In genomic region chr19:34990443-34990842, GRCm38 (mm10) we compare ENCODE assay signal across 21 mouse cellular contexts.
DNase-seq lines count a peak whose midpoint lies in the region; ATAC-seq lines count a peak whose summit lies in the region.
"Had no signal": no experiment of that assay in that cellular context is flagged by ENCODE, and none has a peak within 500 bp of the region (broad histone marks: within the 10 kb centered on the region; RNA-seq: fewer than 3 reads in every experiment).

No protein-coding gene starts in this region.

- no peak overlapping the region for H3K4me3 ChIP-seq in forebrain, embryonic 13.5 days
- no peak overlapping the region for H3K4me3 ChIP-seq in forebrain, embryonic 10.5 days
- H3K4me3 ChIP-seq: gastrocnemius, adult 2 months; limb, embryonic 12.5 days; neural tube, embryonic 15.5 days had no signal

- H3K27ac ChIP-seq in forebrain, embryonic 13.5 days: no peak overlapping the region
- H3K27ac ChIP-seq in forebrain, embryonic 10.5 days: no peak overlapping the region
- H3K27ac ChIP-seq: gastrocnemius, adult 2 months; kidney, postnatal 0 days; limb, embryonic 12.5 days; neural tube, embryonic 15.5 days had no signal

- no peaks in the 10 kb centered on the region for H3K4me1 ChIP-seq in forebrain, embryonic 13.5 days
- H3K4me1 ChIP-seq in forebrain, embryonic 10.5 days: no peaks in the 10 kb centered on the region
- H3K4me1 ChIP-seq: limb, embryonic 12.5 days; neural tube, embryonic 15.5 days had no signal

- no peaks in the 10 kb centered on the region for H3K9me3 ChIP-seq in forebrain, embryonic 13.5 days (replicated peaks)
- H3K9me3 ChIP-seq in forebrain, embryonic 10.5 days: no peaks in the 10 kb centered on the region
- H3K9me3 ChIP-seq: limb, embryonic 12.5 days; neural tube, embryonic 15.5 days had no signal

- no peak for DNase-seq in forebrain, embryonic 10.5 days (ENCODE audit: extremely low spot score, low spot score)
- peak; percentile 37 for DNase-seq in layer of hippocampus, adult 11-12 months (ENCODE audit: low spot score)
- DNase-seq in layer of hippocampus, postnatal 25 days (ENCODE audit: extremely low spot score in 1 of 2, low spot score in 1 of 2): no peak
- DNase-seq in NIH3T3 (ENCODE audit: low read depth): peak; percentile 49
- peak; percentile 5 to 31 for DNase-seq in layer of hippocampus, adult 8-10 months (ENCODE audit: low spot score in 2 of 2)
- no peak for DNase-seq in neural tube, embryonic 10.5 days (ENCODE audit: extremely low spot score, low spot score)
- DNase-seq in frontal cortex, postnatal 36 days (ENCODE audit: low spot score in 2 of 2): no peak
- DNase-seq: cerebellum, adult 9-10 months; gastrocnemius, adult 2 months; kidney, adult 11 months; liver, postnatal 0 days; lung, postnatal 14 days; right cerebral cortex, adult 18-20 months; thymus, adult 2 months had no signal

- no peak overlapping the region for H3K9ac ChIP-seq in forebrain, embryonic 13.5 days
- H3K9ac ChIP-seq: limb, embryonic 12.5 days; liver, postnatal 0 days; neural tube, embryonic 15.5 days had no signal

- no peak overlapping the region for H3K4me2 ChIP-seq in forebrain, embryonic 13.5 days
- H3K4me2 ChIP-seq: limb, embryonic 12.5 days; liver, embryonic 11.5 days; midbrain, embryonic 11.5 days; neural tube, embryonic 15.5 days had no signal

- ATAC-seq in forebrain, embryonic 13.5 days: 0 out of 2 replicates have a peak, but pooled peaks have one; percentile 16
- ATAC-seq: liver, postnatal 0 days; Patski had no signal

- H3K36me3 ChIP-seq in forebrain, embryonic 13.5 days (ENCODE audit: poor library complexity, severe bottlenecking): no peaks in the 10 kb centered on the region
- no peaks in the 10 kb centered on the region for H3K36me3 ChIP-seq in forebrain, embryonic 10.5 days (replicated peaks)
- H3K36me3 ChIP-seq: limb, embryonic 12.5 days; neural tube, embryonic 15.5 days had no signal

- H3K27me3 ChIP-seq in forebrain, embryonic 13.5 days: no peaks in the 10 kb centered on the region
- H3K27me3 ChIP-seq in forebrain, embryonic 10.5 days (ENCODE audit: poor library complexity, severe bottlenecking): no peaks in the 10 kb centered on the region
- H3K27me3 ChIP-seq: limb, embryonic 12.5 days; neural tube, embryonic 15.5 days had no signal

- WGBS in forebrain, embryonic 13.5 days: 79% methylated on average over 4 of the region's 4 CpGs
- WGBS in forebrain, embryonic 10.5 days: 81% methylated on average over 4 of the region's 4 CpGs

Comparison
In these comparisons a context has a peak if more than half of its experiments do, and no peak if none do; other contexts are left out.
1. DNase-seq: peak in layer of hippocampus, adult 11-12 months (single experiment), NIH3T3 (single experiment) and layer of hippocampus, adult 8-10 months (2 of 2); none in forebrain, embryonic 10.5 days (single experiment), layer of hippocampus, postnatal 25 days (0 of 2), neural tube, embryonic 10.5 days (single experiment) and frontal cortex, postnatal 36 days (0 of 2).